Mouse (Mus musculus) C2C12 (cell line): ENCODE results near the gene Lrrc63. TPM values are rescaled to one million over a fixed set of nuclear protein-coding genes. Genes with fewer than 3 reads are reported as not detected.

ENCODE experiments used
- H3K27me3 ChIP-seq: one replicate; pipeline ENCODE4 v1.6.1; 2011; ENCODE audit not compliant: control insufficient read depth, insufficient read depth, insufficient read length
- H3K36me3 ChIP-seq: one replicate; pipeline ENCODE4 v1.6.1; 2011; ENCODE audit not compliant: control insufficient read depth, insufficient read depth
- H3K4me3 ChIP-seq: one replicate; pipeline ENCODE4 v1.5.1; 2011; ENCODE audit warnings: mild to moderate bottlenecking, control low read depth; ENCODE audit not compliant: poor library complexity, insufficient read depth, severe bottlenecking
- H3K79me2 ChIP-seq: one replicate; pipeline ENCODE4 v1.6.1; 2011; ENCODE audit not compliant: control insufficient read depth, insufficient read depth
- H3K79me3 ChIP-seq: one replicate; pipeline ENCODE4 v1.6.1; 2011; ENCODE audit warnings: low read depth, control low read depth
- H3ac ChIP-seq: one replicate; pipeline ENCODE3; 2011; ENCODE audit warnings: low read depth; ENCODE audit not compliant: control insufficient read depth, insufficient read length
- CEBPB ChIP-seq: IDR thresholded peaks from one replicate; pipeline ENCODE4 v1.6.1; 2011; ENCODE audit warnings: low read depth, mild to moderate bottlenecking, control low read depth, moderate library complexity
- CTCF ChIP-seq: IDR thresholded peaks from one replicate; pipeline ENCODE4 v1.5.1; 2011; ENCODE audit not compliant: control insufficient read depth, insufficient read depth, insufficient read length
- FOSL1 ChIP-seq: IDR thresholded peaks from one replicate; pipeline ENCODE4 v1.8.0; 2011; ENCODE audit warnings: mild to moderate bottlenecking, low read length; ENCODE audit not compliant: poor library complexity, insufficient read depth, severe bottlenecking
- MAX ChIP-seq: IDR thresholded peaks from one replicate; pipeline ENCODE4 v1.6.1; 2011; ENCODE audit warnings: mild to moderate bottlenecking, control low read depth
- MYOD1 ChIP-seq: IDR thresholded peaks from one replicate; pipeline ENCODE4 v1.6.1; 2011; ENCODE audit warnings: low read depth; ENCODE audit not compliant: control insufficient read depth, insufficient read length
- MYOG ChIP-seq: IDR thresholded peaks from one replicate; pipeline ENCODE4 v1.6.1; 2011; ENCODE audit not compliant: control insufficient read depth, insufficient read length; ENCODE audit errors: extremely low read depth
- USF1 ChIP-seq: IDR thresholded peaks from one replicate; pipeline ENCODE4 v1.6.1; 2011; ENCODE audit warnings: low read depth, mild to moderate bottlenecking, control low read depth, moderate library complexity
- polyA plus RNA-seq: library from polyadenylated mRNA; unstranded; fragments of >200 nt; fragmentation: generic; extraction: Trizol; gene quantifications from one replicate; pipeline ENCODE4 v1.2.1, GENCODE M21; 2012; ENCODE audit warnings: missing spikeins

Lrrc63 gene
- polyA plus RNA-seq, 1 experiment: not detected

DNA sequence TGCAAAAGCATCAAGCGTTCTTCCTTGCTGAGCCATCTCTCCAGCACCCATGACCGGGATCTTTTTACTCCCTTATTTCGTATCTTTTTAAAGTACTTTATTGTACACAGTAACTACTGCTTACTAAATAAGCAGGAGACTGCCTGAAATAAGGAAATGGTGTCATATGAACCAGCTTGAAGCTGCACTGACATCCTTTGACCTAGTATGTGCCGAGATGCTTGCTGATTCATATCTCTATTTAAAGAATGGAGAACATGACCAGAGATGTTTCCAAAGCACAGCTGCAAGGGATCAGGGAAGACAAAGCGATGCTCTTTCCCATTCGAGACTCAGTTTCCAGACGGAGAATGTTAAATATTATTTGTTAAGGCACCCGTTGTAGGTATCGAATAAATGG is 33.7 kb upstream of the Lrrc63 start:
- Histone ChIP-seq H3ac (no peak overlapping the region), H3K27me3 (peaks cover 7% of the 10 kb centered on the region)
- TF ChIP-seq CEBPB (no peak), USF1 (no peak), FOSL1 (no peak), CTCF (no peak), MAX (no peak), MYOG (no peak), MYOD1 (no peak)

DNA sequence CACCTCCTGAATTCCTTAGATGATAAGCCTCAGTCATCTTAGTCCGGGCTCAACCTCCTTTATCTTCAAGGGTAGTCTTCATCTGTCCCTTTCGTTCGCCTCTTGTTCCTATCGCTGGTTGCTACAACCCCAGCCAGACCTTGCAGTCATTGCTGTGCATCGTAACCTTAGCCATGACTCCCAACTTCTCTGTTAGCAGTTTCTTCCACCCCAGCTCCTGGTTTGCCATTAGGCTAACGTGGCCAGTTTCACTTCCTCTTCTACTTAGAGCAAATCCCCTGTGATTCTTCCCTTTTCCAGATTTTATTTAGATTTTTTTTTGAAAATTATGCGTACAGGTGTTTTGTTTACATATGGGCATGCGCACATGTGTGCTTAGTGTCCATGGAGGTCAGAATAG is 33.2 kb upstream of the Lrrc63 start:
- Histone ChIP-seq H3K27me3 (peaks cover 7% of the 10 kb centered on the region), H3ac (no peak overlapping the region), H3K36me3 (no peaks in the 10 kb centered on the region), H3K4me3 (no peak overlapping the region), H3K79me3 (no peaks in the 10 kb centered on the region), H3K79me2 (no peaks in the 10 kb centered on the region)
- TF ChIP-seq MYOD1 (no peak), FOSL1 (no peak), MAX (no peak), CEBPB (no peak), USF1 (no peak), CTCF (no peak), MYOG (no peak)

More for the DNA sequence above, 33.7 kb upstream of the Lrrc63 start:
- Histone ChIP-seq H3K79me3 (no peaks in the 10 kb centered on the region), H3K36me3 (no peaks in the 10 kb centered on the region), H3K4me3 (no peak overlapping the region), H3K79me2 (no peaks in the 10 kb centered on the region)

DNA sequence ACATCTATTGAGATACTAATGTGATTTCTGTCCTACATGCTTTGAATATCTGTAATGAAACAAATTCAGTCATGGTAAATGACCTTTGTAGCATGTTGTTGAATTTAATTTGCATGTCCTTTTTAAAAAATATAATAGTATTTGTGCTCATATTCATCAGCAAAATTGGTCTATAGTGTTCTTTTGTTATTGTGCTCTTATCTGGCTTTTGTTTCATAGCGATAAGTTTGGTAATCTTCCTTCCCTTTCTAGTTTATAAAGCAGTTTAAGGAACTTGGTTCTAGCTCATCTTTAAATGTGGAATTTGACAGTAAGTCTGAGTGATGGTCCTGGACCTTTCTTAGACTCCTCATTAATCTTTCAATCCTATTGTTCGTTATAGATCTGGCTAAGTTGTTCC is 28.7 kb upstream of the Lrrc63 start:
- H3ac ChIP-seq: no peak overlapping the region
- H3K36me3 ChIP-seq: no peaks in the 10 kb centered on the region
- H3K4me3 ChIP-seq: no peak overlapping the region
- H3K79me2 ChIP-seq: no peaks in the 10 kb centered on the region
- TF ChIP-seq CEBPB (no peak), FOSL1 (no peak), MYOD1 (no peak), MYOG (no peak), USF1 (no peak), CTCF (no peak), MAX (no peak)
- H3K27me3 ChIP-seq: peaks cover 11% of the 10 kb centered on the region
- no peaks in the 10 kb centered on the region for H3K79me3 ChIP-seq

DNA sequence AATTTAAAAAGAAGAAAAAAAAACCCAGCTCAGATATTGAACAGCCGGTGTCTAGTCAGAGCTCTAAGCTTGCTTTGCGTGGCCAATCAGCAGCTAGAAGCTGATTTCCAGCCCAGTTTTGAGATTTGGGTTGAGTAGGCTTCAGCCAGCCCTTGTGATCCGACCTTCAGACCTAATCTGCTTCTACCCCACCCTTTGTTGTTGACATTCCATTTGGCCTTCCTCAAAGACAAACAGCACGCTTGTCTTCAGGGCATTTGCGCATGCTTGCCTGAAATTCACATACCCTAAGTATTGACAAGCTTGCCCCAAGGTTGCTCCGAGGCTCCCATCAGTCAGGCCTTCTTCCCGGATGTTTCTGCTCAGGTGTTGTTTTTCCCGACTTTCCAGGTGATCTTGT is 23.8 kb upstream of the Lrrc63 start:
- TF ChIP-seq MYOD1 (no peak), FOSL1 (no peak), CTCF (no peak), MAX (no peak), MYOG (no peak)
- Histone ChIP-seq H3K79me2 (no peaks in the 10 kb centered on the region), H3ac (no peak overlapping the region), H3K4me3 (no peak overlapping the region), H3K36me3 (no peaks in the 10 kb centered on the region), H3K79me3 (no peaks in the 10 kb centered on the region), H3K27me3 (peaks cover 11% of the 10 kb centered on the region)

DNA sequence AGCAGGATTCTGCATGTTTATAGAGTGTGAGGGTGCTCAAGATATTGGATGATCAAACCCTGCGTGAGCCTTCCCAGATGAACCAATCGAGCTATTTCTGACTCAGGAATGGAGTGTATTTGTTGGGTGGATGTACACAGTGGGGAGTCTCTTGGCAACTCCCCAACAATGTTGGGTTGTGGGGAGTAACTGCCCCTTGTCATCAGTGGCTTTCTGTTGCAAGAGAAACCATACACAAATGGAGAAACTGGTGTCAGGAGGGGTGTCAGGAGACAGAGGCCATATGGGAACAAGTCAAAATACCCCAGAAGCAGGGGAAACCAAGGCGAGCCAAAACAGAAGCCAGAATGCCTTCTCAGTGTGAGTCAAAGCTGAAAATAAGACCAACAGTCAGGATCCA is 20.5 kb upstream of the Lrrc63 start:
- H3K79me2 ChIP-seq: no peaks in the 10 kb centered on the region
- no peaks in the 10 kb centered on the region for H3K36me3 ChIP-seq
- no peak overlapping the region for H3K4me3 ChIP-seq
- TF ChIP-seq CEBPB: no peak
- no peak for TF ChIP-seq MYOD1
- no peak for TF ChIP-seq CTCF
- TF ChIP-seq FOSL1: no peak
- no peak for TF ChIP-seq MYOG
- no peak for TF ChIP-seq USF1
- no peak for TF ChIP-seq MAX
- no peak overlapping the region for H3ac ChIP-seq
- H3K79me3 ChIP-seq: no peaks in the 10 kb centered on the region
- H3K27me3 ChIP-seq: peaks cover 8% of the 10 kb centered on the region

DNA sequence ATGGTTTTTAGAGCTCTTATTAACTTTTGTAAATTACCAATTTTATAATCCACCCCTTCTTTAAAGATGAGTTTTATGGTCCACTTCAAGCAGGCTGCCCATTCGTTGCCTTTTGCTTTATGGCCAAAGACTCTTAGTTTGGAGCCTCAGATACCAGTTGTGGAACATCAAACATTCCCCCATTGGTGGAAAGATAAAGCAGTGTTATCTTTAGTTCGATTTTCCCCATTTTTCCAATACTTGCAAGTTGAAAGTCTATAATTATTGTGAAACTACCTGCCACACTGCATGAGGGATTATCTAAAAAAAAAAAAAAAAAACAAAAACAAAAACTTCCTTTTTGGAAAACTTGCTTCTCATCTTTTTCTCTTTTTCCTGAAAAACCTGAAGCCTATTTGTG is 20.0 kb upstream of the Lrrc63 start:
- TF ChIP-seq CEBPB (no peak), FOSL1 (no peak), MYOG (no peak), USF1 (no peak)
- no peak overlapping the region for H3K4me3 ChIP-seq
- H3K79me3 ChIP-seq: no peaks in the 10 kb centered on the region
- no peaks in the 10 kb centered on the region for H3K79me2 ChIP-seq
- peaks cover 8% of the 10 kb centered on the region for H3K27me3 ChIP-seq
- no peaks in the 10 kb centered on the region for H3K36me3 ChIP-seq
- H3ac ChIP-seq: no peak overlapping the region
